Mouse (Mus musculus): Measurements from ENCODE around the gene Dzip1.

DNA sequence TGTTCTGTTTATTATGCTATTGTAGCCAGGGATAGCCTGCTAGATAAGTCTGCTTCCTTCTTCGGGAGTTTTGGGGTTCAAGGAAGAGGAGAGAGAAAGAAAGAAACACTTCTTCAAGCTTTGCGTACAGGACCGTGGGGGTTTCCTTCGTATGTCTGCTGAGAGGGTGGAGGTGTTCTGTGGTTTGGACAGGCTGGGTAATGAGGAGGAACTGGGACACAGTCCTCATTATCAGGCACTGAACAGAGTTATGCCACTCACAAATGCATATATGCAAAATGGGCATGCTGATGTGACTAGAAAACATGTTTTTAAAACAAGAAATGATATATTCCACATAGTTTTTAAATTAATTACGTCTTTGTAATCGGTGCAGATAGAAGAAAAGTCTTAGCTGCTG, 68.7 kb downstream of the Dzip1 start:
- TF ChIP-seq CTCF (conservative IDR thresholded peaks at IDR 0.05; ENCODE audit: insufficient read depth, insufficient read length, low read depth, low read length): no peak
- no peak for TF ChIP-seq POLR2A (IDR thresholded peaks at IDR 0.05; ENCODE audit: low read depth, low read length)

Data from kidney, adult 2 months (tissue).